Mouse (Mus musculus) heart, embryonic 15.5 days (tissue): ENCODE results near the gene Ptpn7. TPM values are rescaled to one million over a fixed set of nuclear protein-coding genes. Genes with fewer than 3 reads are reported as not detected.

Experiments
- ATAC-seq: fragments of 200-750 bp; cut with Nextera tagmentation; replicated peaks from 2 replicates; pipeline ENCODE4 v1.8.0; 2017; ENCODE audit warnings: low read depth, moderate TSS enrichment; ENCODE audit not compliant: insufficient number of reproducible peaks, insufficient read depth, low FRiP score
- H3K27ac ChIP-seq: fragments of 300-500 bp; sonication (generic); 2 replicates; pipeline ENCODE4 v1.5.1; 2015; ENCODE audit warnings: mild to moderate bottlenecking, inconsistent platforms
- H3K27me3 ChIP-seq: fragments of 300-500 bp; sonication (generic); 2 replicates; pipeline ENCODE4 v1.6.1; 2015; ENCODE audit warnings: inconsistent platforms
- H3K36me3 ChIP-seq: fragments of 300-500 bp; sonication (generic); 2 replicates; pipeline ENCODE4 v1.6.1; 2015; ENCODE audit warnings: mild to moderate bottlenecking, inconsistent platforms
- H3K4me1 ChIP-seq: fragments of 300-500 bp; sonication (generic); replicated peaks from 2 replicates; pipeline ENCODE4 v1.6.1; 2015; ENCODE audit warnings: inconsistent platforms
- H3K4me2 ChIP-seq: fragments of 300-500 bp; sonication (generic); 2 replicates; pipeline ENCODE4 v1.6.1; 2015; ENCODE audit warnings: inconsistent platforms, mild to moderate bottlenecking, moderate library complexity
- H3K4me3 ChIP-seq: fragments of 300-500 bp; sonication (generic); 2 replicates; pipeline ENCODE4 v1.5.1; 2015; ENCODE audit warnings: mild to moderate bottlenecking, inconsistent platforms
- H3K9ac ChIP-seq: fragments of 300-500 bp; sonication (generic); 2 replicates; pipeline ENCODE4 v1.6.1; 2015; ENCODE audit warnings: mild to moderate bottlenecking, inconsistent platforms
- H3K9me3 ChIP-seq: fragments of 300-500 bp; sonication (generic); replicated peaks from 2 replicates; pipeline ENCODE4 v1.6.1; 2016; ENCODE audit warnings: inconsistent platforms
- WGBS: fragments of 180-500 bp; shearing (Covaris S2); methylation state at CpG from one replicate; pipeline ENCODE4 v1.1.7; 2015; ENCODE audit warnings: mixed read lengths; 5-methylcytosine and 5-hydroxymethylcytosine counted together
- polyA plus RNA-seq: library from polyadenylated mRNA; unstranded; fragments of >200 nt; fragmentation: Nextera tagmentation; extraction: Ambion mirVana; gene quantifications from 2 replicates; pipeline ENCODE4 v1.2.1, GENCODE M21; 2015

The Ptpn7 gene
- polyA plus RNA-seq, 1 experiment from 2014 or later: 1.8 TPM

DNA sequence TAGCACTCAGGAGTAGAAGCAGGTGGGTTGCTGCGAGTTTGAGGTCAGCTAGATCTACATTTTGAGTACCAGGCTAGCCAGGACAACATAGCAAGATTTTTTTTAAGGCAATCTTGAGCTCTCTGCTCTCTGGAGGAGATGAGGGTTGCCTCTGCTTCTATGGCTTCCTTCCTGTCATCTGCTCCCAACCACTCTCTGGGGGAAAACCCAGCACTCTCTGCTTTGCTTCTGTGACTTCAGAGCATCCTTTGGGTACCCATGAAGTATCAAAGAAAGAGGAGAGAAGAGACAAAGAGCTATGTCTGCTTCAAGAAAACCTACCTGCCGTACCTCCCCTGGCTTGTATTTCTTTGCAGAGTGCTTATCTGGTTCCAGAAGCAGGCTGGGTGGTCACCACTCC lies 11.4 kb downstream of the Ptpn7 start:
- Histone ChIP-seq H3K9me3 (no peaks in the 10 kb centered on the region), H3K4me2 (no peak overlapping the region), H3K36me3 (no peaks in the 10 kb centered on the region), H3K27me3 (peaks cover 32% of the 10 kb centered on the region), H3K4me3 (no peak overlapping the region), H3K4me1 (peaks cover 20% of the 10 kb centered on the region), H3K9ac (no peak overlapping the region), H3K27ac (no peak overlapping the region)
- ATAC-seq: no peak
- WGBS: 82% methylated on average over 2 of the region's 2 CpGs

GRCm38 (mm10) chr1:135146077-135146945 lies 13.8 kb downstream of the Ptpn7 start, which contains the start of gene Arl8a:
Arl8a (plus strand) TSS chr1:135146824.
- Histone ChIP-seq H3K9me3 (no peaks in the 10 kb centered on the region), H3K9ac (peak within 1 kb of the TSS; percentile 84), H3K4me3 (peak within 1 kb of the TSS; percentile 66), H3K4me1 (peaks cover 22% of the 10 kb centered on the region), H3K27me3 (peaks cover 36% of the 10 kb centered on the region), H3K36me3 (no peaks in the 10 kb centered on the region), H3K4me2 (peak within 1 kb of the TSS; percentile 88), H3K27ac (peak within 1 kb of the TSS; percentile 78)
- ATAC-seq: peak; percentile 82
- under 1% methylated on average over 56 of the region's 78 CpGs for WGBS

DNA sequence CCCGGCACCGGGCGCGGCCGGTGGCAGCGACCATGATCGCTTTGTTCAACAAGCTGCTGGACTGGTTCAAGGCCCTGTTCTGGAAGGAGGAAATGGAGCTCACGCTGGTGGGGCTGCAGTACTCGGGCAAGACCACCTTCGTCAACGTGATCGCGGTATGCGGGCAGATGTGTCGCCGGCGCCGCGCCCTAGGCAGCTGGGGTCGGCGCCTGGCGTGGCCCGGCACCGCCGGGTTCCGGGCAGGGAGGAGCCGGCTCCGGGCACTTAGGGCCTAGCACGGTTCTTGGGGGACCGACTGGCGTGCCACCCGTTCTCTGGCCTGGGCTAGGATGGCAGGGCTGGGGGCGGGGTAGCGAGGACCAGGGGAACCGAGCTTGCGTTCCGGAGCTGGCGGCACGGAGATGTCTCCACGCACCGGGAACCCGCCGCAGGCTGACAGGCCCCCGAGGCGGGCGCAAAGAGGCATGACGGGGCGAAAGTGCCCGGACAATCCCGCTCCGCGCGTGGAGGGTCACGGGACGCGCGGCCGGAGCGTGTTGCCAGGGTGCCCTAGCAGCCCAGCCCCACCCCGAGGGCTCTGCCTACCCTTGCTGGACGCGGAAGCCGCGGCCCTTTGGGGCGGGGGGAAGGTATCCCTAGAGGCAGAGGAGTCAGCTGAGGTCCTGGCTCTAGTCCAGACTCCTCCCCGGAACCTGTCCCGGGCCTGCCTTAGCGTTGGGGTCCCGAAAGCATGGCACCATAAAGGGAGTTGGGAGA lies 14.6 kb downstream of the Ptpn7 start:
- under 1% methylated on average over 69 of the region's 69 CpGs for WGBS
- Histone ChIP-seq H3K27me3 (peaks cover 34% of the 10 kb centered on the region), H3K36me3 (no peaks in the 10 kb centered on the region)

GRCm38 (mm10) chr1:135147702-135148058 lies 15.2 kb downstream of the Ptpn7 start:
- H3K36me3 ChIP-seq: no peaks in the 10 kb centered on the region
- H3K4me3 ChIP-seq: peak overlapping the region; percentile 66
- peaks cover 38% of the 10 kb centered on the region for H3K27me3 ChIP-seq
- WGBS: 8% methylated on average over 7 of the region's 7 CpGs
- H3K27ac ChIP-seq: peak overlapping the region; percentile 78
- peak overlapping the region; percentile 84 for H3K9ac ChIP-seq
- no peaks in the 10 kb centered on the region for H3K9me3 ChIP-seq
- H3K4me2 ChIP-seq: peak overlapping the region; percentile 88
- peaks cover 22% of the 10 kb centered on the region for H3K4me1 ChIP-seq
- ATAC-seq: peak; percentile 9; the same call in 1 of the 2 replicates

More for the DNA sequence above, 14.6 kb downstream of the Ptpn7 start:
- Histone ChIP-seq H3K4me1 (peaks cover 22% of the 10 kb centered on the region), H3K4me3 (peak overlapping the region; percentile 66), H3K9me3 (no peaks in the 10 kb centered on the region), H3K4me2 (peak overlapping the region; percentile 88), H3K9ac (peak overlapping the region; percentile 84), H3K27ac (peak overlapping the region; percentile 78)
- peak; percentile 74 for ATAC-seq

GRCm38 (mm10) chr1:135148476-135148875 lies 16.0 kb downstream of the Ptpn7 start:
- ATAC-seq: no peak
- Histone ChIP-seq H3K27ac (peak overlapping the region; percentile 78; the same call in 1 of the 2 replicates), H3K9ac (no peak overlapping the region), H3K9me3 (no peaks in the 10 kb centered on the region), H3K27me3 (peaks cover 34% of the 10 kb centered on the region), H3K4me2 (peak overlapping the region; percentile 88), H3K36me3 (no peaks in the 10 kb centered on the region), H3K4me1 (peaks cover 22% of the 10 kb centered on the region), H3K4me3 (peak overlapping the region; percentile 66)
- 71% methylated on average over 4 of the region's 4 CpGs for WGBS

DNA sequence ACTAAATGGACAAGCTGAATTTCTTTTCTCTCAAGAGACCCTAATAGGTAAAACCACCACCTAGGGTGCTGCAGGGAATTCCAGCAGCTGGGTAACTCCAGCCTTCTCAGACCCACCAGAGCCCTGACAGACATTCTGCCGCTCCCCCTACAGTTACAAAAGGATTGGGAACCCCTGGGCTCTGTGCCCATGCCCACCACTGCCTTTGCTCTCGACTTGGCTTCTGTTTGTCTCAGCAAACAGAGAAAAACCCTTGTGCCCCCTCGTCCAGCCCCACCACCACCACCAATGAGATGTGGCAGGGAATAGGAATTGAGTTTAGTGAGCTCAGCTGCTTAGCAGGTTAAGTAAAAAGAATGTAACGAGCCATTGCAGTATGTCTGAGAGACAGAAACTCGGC lies 16.5 kb downstream of the Ptpn7 start:
- Histone ChIP-seq H3K4me3 (no peak overlapping the region), H3K9me3 (no peaks in the 10 kb centered on the region), H3K4me1 (peaks cover 24% of the 10 kb centered on the region), H3K36me3 (no peaks in the 10 kb centered on the region), H3K9ac (no peak overlapping the region), H3K4me2 (no peak overlapping the region), H3K27me3 (peaks cover 29% of the 10 kb centered on the region), H3K27ac (no peak overlapping the region)
- no peak for ATAC-seq
- WGBS: 76% methylated on average over 5 of the region's 5 CpGs

DNA sequence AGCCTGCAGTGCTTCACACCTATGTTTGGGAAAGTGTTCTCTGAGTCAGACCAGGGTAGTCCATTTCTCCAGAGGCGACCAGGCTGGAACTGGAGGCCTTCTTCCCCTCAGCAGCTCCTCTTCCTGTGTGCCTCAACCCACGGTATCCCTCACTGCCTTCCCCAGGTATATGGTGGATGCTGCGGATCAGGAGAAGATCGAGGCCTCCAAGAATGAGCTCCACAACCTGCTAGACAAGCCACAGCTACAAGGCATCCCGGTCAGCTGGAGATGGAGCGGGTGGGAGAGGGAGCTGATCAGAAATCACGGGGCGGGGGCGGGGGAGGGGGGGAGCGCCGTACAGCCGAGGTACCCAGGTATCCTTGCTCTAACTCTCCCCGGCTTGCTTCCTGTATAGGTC lies 21.5 kb downstream of the Ptpn7 start:
- H3K4me3 ChIP-seq: peak overlapping the region; percentile 14; the same call in 1 of the 2 replicates
- peaks cover 31% of the 10 kb centered on the region for H3K27me3 ChIP-seq
- ATAC-seq: no peak
- H3K27ac ChIP-seq: no peak overlapping the region
- 31% methylated on average over 13 of the region's 13 CpGs for WGBS
- 0 out of 2 replicates have a peak, but pooled peaks cover 4% of the 10 kb centered on the region for H3K36me3 ChIP-seq
- H3K4me1 ChIP-seq: peaks cover 37% of the 10 kb centered on the region
- peak overlapping the region; percentile 58 for H3K4me2 ChIP-seq
- H3K9me3 ChIP-seq: no peaks in the 10 kb centered on the region
- H3K9ac ChIP-seq: no peak overlapping the region

DNA sequence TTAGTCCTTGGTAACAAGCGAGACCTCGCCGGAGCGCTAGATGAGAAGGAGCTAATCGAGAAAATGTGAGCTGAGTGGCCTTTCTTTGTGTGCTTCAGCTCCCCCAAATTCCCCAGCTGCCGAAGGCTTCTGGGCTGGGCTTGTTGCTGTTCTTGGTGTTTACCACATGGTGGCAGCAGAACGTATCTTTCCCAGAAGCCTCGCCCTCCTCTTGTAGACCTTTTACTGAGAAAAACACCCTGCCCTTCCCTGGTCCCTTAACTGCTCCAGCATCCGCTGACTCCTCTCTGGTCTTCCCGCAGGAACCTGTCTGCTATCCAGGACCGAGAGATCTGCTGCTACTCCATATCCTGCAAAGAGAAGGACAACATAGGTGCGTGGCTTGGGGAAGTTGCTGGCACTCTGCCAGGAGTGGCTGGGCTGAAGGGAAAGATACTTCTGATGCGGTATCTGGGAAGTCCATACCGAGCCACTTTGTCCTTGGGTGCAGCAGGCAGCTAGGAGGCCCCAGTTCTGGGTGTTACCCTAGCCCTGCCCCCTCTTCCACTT lies 22.0 kb downstream of the Ptpn7 start:
- no peaks in the 10 kb centered on the region for H3K9me3 ChIP-seq
- peak overlapping the region; percentile 25 for H3K4me3 ChIP-seq

DNA sequence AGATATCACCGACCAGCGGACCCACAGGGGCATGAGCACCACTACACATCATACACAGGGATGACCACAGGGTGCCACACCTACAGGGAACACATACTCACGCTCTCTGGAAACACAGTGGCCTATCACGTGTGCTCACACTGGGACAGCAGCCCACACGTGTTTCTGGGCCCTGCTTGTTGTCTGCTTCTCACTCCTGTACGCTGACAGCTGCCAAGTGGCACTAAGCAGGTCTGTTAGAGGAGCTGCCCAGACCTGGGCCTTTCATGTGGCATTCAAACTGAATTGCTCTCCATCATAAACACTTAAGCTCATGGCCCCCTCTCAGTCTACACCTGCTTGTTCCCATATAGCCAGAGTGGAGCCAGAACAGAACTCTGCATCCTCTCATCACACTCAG lies 23.8 kb downstream of the Ptpn7 start:
- ATAC-seq: peak; percentile 89
- no peak overlapping the region for H3K27ac ChIP-seq

More for the DNA sequence above, 22.0 kb downstream of the Ptpn7 start:
- no peak overlapping the region for H3K9ac ChIP-seq
- peak; percentile 36; the same call in 1 of the 2 replicates for ATAC-seq
- peaks cover 35% of the 10 kb centered on the region for H3K27me3 ChIP-seq
- H3K27ac ChIP-seq: peak overlapping the region; percentile 66
- H3K4me1 ChIP-seq: peaks cover 36% of the 10 kb centered on the region
- 5% methylated on average over 14 of the region's 14 CpGs for WGBS
- H3K36me3 ChIP-seq: 0 out of 2 replicates have a peak, but pooled peaks cover 4% of the 10 kb centered on the region
- peak overlapping the region; percentile 58 for H3K4me2 ChIP-seq

GRCm38 (mm10) chr1:135158633-135159032 lies 26.1 kb downstream of the Ptpn7 start:
- H3K27ac ChIP-seq: no peak overlapping the region
- peaks cover 36% of the 10 kb centered on the region for H3K4me1 ChIP-seq
- peaks cover 59% of the 10 kb centered on the region for H3K27me3 ChIP-seq
- no peaks in the 10 kb centered on the region for H3K9me3 ChIP-seq
- H3K4me2 ChIP-seq: no peak overlapping the region
- ATAC-seq: no peak
- H3K9ac ChIP-seq: no peak overlapping the region
- H3K4me3 ChIP-seq: no peak overlapping the region
- H3K36me3 ChIP-seq: 0 out of 2 replicates have a peak, but pooled peaks cover 4% of the 10 kb centered on the region
- WGBS: 64% methylated on average over 5 of the region's 5 CpGs

More for the DNA sequence above, 23.8 kb downstream of the Ptpn7 start:
- H3K27me3 ChIP-seq: peaks cover 50% of the 10 kb centered on the region
- no peaks in the 10 kb centered on the region for H3K9me3 ChIP-seq
- peaks cover 36% of the 10 kb centered on the region for H3K4me1 ChIP-seq
- 0 out of 2 replicates have a peak, but pooled peaks cover 4% of the 10 kb centered on the region for H3K36me3 ChIP-seq
- WGBS: 52% methylated on average over 6 of the region's 6 CpGs
- no peak overlapping the region for H3K4me3 ChIP-seq
- no peak overlapping the region for H3K4me2 ChIP-seq
- no peak overlapping the region for H3K9ac ChIP-seq

- H3K9me3 ChIP-seq: no peaks in the 10 kb centered on the region
- no peak for ATAC-seq
- peaks cover 64% of the 10 kb centered on the region for H3K27me3 ChIP-seq
- H3K4me3 ChIP-seq: no peak overlapping the region
- no peak overlapping the region for H3K4me2 ChIP-seq
- H3K4me1 ChIP-seq: peaks cover 33% of the 10 kb centered on the region
- 63% methylated on average over 7 of the region's 7 CpGs for WGBS
- no peak overlapping the region for H3K27ac ChIP-seq
- H3K9ac ChIP-seq: no peak overlapping the region
- H3K36me3 ChIP-seq: 0 out of 2 replicates have a peak, but pooled peaks cover 4% of the 10 kb centered on the region
Measured at GRCm38 (mm10) chr1:135159074-135159473, 26.6 kb downstream of the Ptpn7 start.
